Mouse (Mus musculus) neutrophil, adult 59 days (primary cell): ENCODE data around the gene Dao. TPM values are rescaled to one million over a fixed set of nuclear protein-coding genes. Genes with fewer than 3 reads are reported as not detected.

Experiments
- total RNA-seq, 2 experiments: library from RNA; stranded (reverse); gene quantifications; 1 replicate in 1 of 2; 2 replicates in 1 of 2; pipeline ENCODE4 v1.2.4; 2023

Dao gene
- total RNA-seq = not detected

DNA sequence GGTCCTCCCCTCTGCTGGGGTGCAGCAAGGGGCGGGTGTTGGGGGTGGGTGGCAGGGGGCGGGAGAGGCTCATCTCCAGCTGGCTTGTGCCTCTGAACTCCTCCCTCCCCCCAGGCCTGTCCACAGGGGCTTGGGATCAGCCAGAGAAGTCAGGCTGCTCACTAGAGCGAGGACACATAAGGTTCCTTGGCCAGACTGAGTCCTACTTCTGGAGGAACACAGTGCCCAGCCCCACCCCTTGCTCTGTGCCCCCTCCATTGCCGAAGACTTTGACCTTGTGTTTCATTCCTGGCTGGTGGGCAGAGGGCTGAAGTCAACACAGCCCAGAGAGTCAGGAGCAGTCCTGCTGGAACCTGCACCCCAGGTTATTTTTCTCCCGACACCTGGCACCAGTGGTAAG is at the start of gene Dao:
Gene Dao, plus strand, starts transcription at position 162 of the 400 bp plus-strand sequence.

GRCm38 (mm10) chr5:113993487-113994465 is 9.7 kb upstream of the Dao start, which contains the start of gene Ssh1:
TSS of gene Ssh1 (minus strand) at chr5:113993894.

GRCm38 (mm10) chr5:114065161-114065560 is 61.7 kb downstream of the Dao start, which contains the start of gene Usp30:
TSS of gene Usp30 (plus strand) at chr5:114065461.

Other genes starting within 250 kb of the Dao start
- 10 to 100 TPM; 36.6 to 45.5 TPM for gene Sart3, start 231.2 kb upstream of the Dao start, total RNA-seq
- 100 to 1,000 TPM in 1 of 2 experiments, 10 to 100 TPM in 1; 91.7 to 101 TPM for gene Iscu, start 231.0 kb upstream of the Dao start, total RNA-seq
- gene Tmem119, start 203.2 kb upstream of the Dao start, total RNA-seq = 1 to 10 TPM; 1.3 to 1.8 TPM
- 100 to 1,000 TPM; 446 to 450 TPM for gene Selplg, start 171.1 kb upstream of the Dao start, total RNA-seq
- 100 to 1,000 TPM in 1 of 2 experiments, 10 to 100 TPM in 1; 94.0 to 108 TPM for gene Coro1c, start 94.9 kb upstream of the Dao start, total RNA-seq
- 10 to 100 TPM in 1 of 2 experiments, 1 to 10 TPM in 1; 9.9 to 11.7 TPM for gene Ssh1, start 9.8 kb upstream of the Dao start, total RNA-seq
- 1 to 10 TPM; 8.3 TPM for gene Usp30, start 61.8 kb downstream of the Dao start, total RNA-seq
- gene Svop, start 87.9 kb downstream of the Dao start, total RNA-seq = not detected
- 1 to 10 TPM in 1 of 2 experiments, under 1 TPM in 1; 0.95 to 1.3 TPM for gene Alkbh2, start 124.5 kb downstream of the Dao start, total RNA-seq
- 1 to 10 TPM; 6.2 to 8.6 TPM for gene Ung, start 126.7 kb downstream of the Dao start, total RNA-seq
- 1 to 10 TPM; 2.8 to 3.6 TPM for gene Acacb, start 142.8 kb downstream of the Dao start, total RNA-seq